Mouse (Mus musculus): Measurements from ENCODE around the gene Rbm47. TPM values are rescaled to one million over a fixed set of nuclear protein-coding genes. Genes with fewer than 3 reads are reported as not detected.

Rbm47 gene
- polyA plus RNA-seq, 1 experiment from 2014 or later: 75.0 TPM

DNA sequence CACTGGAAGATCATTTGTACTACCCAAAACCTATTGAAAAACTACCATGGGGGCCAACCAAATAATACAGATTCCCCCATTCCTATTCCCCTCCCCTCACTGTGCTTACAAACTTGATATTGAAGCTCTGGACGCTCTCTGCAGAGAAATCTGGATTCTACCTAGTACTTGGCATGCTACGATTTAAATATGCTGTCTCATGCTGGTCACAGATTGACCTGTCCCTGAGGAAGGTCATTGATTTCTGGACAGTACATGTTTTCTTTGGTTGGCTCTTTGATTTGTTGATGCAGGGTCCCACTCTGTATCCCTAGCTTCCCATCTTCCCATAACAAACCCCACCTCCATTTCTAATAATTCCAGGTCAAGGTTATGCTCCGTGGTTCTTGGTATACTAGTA, 88.4 kb downstream of the Rbm47 start:
- Histone ChIP-seq H3K27me3 (ENCODE audit: insufficient read depth, low read length) (no peaks in the 10 kb centered on the region), H3K4me1 (ENCODE audit: insufficient read depth, low read length) (peaks cover 12% of the 10 kb centered on the region), H3K4me3 (ENCODE audit: low read length) (no peak overlapping the region), H3K27ac (ENCODE audit: low read length) (no peak overlapping the region), H3K4me2 (replicated peaks; ENCODE audit: low read depth, low read length) (no peak overlapping the region), H3K36me3 (ENCODE audit: insufficient read depth, low read length) (no peaks in the 10 kb centered on the region), H3K9me3 (ENCODE audit: low read length) (no peaks in the 10 kb centered on the region), H3K9ac (replicated peaks; ENCODE audit: low read length) (no peak overlapping the region)
- WGBS: 91% methylated on average over 3 of the region's 3 CpGs
- ATAC-seq (ENCODE audit: low FRiP score, low TSS enrichment): no peak

- Histone ChIP-seq H3K27ac (ENCODE audit: low read length) (peak overlapping the region; percentile 13; the same call in 1 of the 2 replicates), H3K9me3 (ENCODE audit: low read length) (no peaks in the 10 kb centered on the region)
- 47% methylated on average over 7 of the region's 7 CpGs for WGBS
These were observed 89.6 kb downstream of the Rbm47 start for GRCm38 (mm10) chr5:66083350-66083749.

GRCm38 (mm10) chr5:66082229-66082572, 90.7 kb downstream of the Rbm47 start:
- 72% methylated on average over 11 of the region's 11 CpGs for WGBS

More at GRCm38 (mm10) chr5:66083350-66083749, 89.6 kb downstream of the Rbm47 start:
- Histone ChIP-seq H3K4me2 (replicated peaks; ENCODE audit: low read depth, low read length) (no peak overlapping the region), H3K27me3 (ENCODE audit: insufficient read depth, low read length) (no peaks in the 10 kb centered on the region), H3K4me3 (ENCODE audit: low read length) (no peak overlapping the region), H3K4me1 (ENCODE audit: insufficient read depth, low read length) (peaks cover 12% of the 10 kb centered on the region), H3K9ac (replicated peaks; ENCODE audit: low read length) (no peak overlapping the region), H3K36me3 (ENCODE audit: insufficient read depth, low read length) (no peaks in the 10 kb centered on the region)
- no peak for ATAC-seq (ENCODE audit: low FRiP score, low TSS enrichment)

GRCm38 (mm10) chr5:66081443-66082228, 91.3 kb downstream of the Rbm47 start:
- no peaks in the 10 kb centered on the region for H3K36me3 ChIP-seq (ENCODE audit: insufficient read depth, low read length)
- ATAC-seq (ENCODE audit: low FRiP score, low TSS enrichment): peak; percentile 71
- WGBS: 51% methylated on average over 19 of the region's 19 CpGs
- peaks cover 23% of the 10 kb centered on the region for H3K4me1 ChIP-seq (ENCODE audit: insufficient read depth, low read length)
- H3K9me3 ChIP-seq (ENCODE audit: low read length): no peaks in the 10 kb centered on the region
- H3K4me3 ChIP-seq (ENCODE audit: low read length): peak overlapping the region; percentile 42; the same call in 1 of the 2 replicates
- H3K27me3 ChIP-seq (ENCODE audit: insufficient read depth, low read length): no peaks in the 10 kb centered on the region
- peak overlapping the region; percentile 96 for H3K27ac ChIP-seq (ENCODE audit: low read length)
- peak overlapping the region; percentile 41 for H3K4me2 ChIP-seq (replicated peaks; ENCODE audit: low read depth, low read length)
- H3K9ac ChIP-seq (replicated peaks; ENCODE audit: low read length): peak overlapping the region; percentile 5; the same call in 1 of the 2 replicates

More at GRCm38 (mm10) chr5:66082229-66082572, 90.7 kb downstream of the Rbm47 start:
- H3K9me3 ChIP-seq (ENCODE audit: low read length): no peaks in the 10 kb centered on the region
- H3K9ac ChIP-seq (replicated peaks; ENCODE audit: low read length): peak overlapping the region; percentile 32; the same call in 1 of the 2 replicates
- ATAC-seq (ENCODE audit: low FRiP score, low TSS enrichment): peak; percentile 56
- H3K4me3 ChIP-seq (ENCODE audit: low read length): no peak overlapping the region
- H3K36me3 ChIP-seq (ENCODE audit: insufficient read depth, low read length): no peaks in the 10 kb centered on the region
- peak overlapping the region; percentile 41 for H3K4me2 ChIP-seq (replicated peaks; ENCODE audit: low read depth, low read length)
- peaks cover 18% of the 10 kb centered on the region for H3K4me1 ChIP-seq (ENCODE audit: insufficient read depth, low read length)
- H3K27me3 ChIP-seq (ENCODE audit: insufficient read depth, low read length): no peaks in the 10 kb centered on the region
- H3K27ac ChIP-seq (ENCODE audit: low read length): peak overlapping the region; percentile 96

DNA sequence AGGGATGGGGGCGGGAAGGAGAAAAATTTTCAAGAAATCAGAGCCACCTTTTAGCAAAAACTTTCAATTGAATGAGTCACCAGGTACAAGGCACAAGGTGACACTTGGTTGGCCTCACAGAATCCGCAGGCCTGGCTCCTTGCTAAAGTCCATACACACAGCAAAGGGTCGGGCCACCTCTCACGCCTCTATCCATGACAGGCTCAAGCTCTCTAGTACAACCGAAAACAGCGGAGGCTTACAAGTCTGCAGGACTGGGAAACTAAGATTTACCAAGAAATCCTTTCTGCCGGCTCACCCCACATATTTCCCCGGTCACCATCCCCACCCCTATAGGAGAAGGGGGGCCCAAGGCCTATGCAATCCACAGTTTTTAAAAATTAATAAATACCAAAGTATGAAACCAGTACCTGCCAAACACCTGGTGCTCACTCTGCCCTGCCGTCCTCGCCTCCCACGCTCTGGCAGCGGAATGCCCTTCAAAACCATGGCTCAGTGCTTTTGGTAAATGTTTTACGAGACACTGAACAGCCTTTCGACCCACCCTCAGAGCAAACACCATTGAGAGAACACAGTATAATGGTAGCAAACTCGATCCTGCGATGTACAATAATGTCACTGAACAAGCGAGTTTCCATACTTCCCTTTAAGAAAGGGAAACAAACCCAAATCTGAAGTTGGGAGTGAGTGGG, 92.2 kb downstream of the Rbm47 start:
- Histone ChIP-seq H3K9me3 (ENCODE audit: low read length) (no peaks in the 10 kb centered on the region), H3K27ac (ENCODE audit: low read length) (peak overlapping the region; percentile 96), H3K9ac (replicated peaks; ENCODE audit: low read length) (peak overlapping the region; percentile 46), H3K4me3 (ENCODE audit: low read length) (peak overlapping the region; percentile 42), H3K4me1 (ENCODE audit: insufficient read depth, low read length) (peaks cover 33% of the 10 kb centered on the region), H3K4me2 (replicated peaks; ENCODE audit: low read depth, low read length) (peak overlapping the region; percentile 47), H3K36me3 (ENCODE audit: insufficient read depth, low read length) (no peaks in the 10 kb centered on the region), H3K27me3 (ENCODE audit: insufficient read depth, low read length) (no peaks in the 10 kb centered on the region)
- peak; percentile 78 for ATAC-seq (ENCODE audit: low FRiP score, low TSS enrichment)
- 51% methylated on average over 17 of the region's 17 CpGs for WGBS

GRCm38 (mm10) chr5:66079358-66080179, 93.3 kb downstream of the Rbm47 start:
- Histone ChIP-seq H3K27me3 (ENCODE audit: insufficient read depth, low read length) (no peaks in the 10 kb centered on the region), H3K9ac (replicated peaks; ENCODE audit: low read length) (peak overlapping the region; percentile 37), H3K27ac (ENCODE audit: low read length) (peak overlapping the region; percentile 96), H3K4me1 (ENCODE audit: insufficient read depth, low read length) (peaks cover 37% of the 10 kb centered on the region), H3K4me2 (replicated peaks; ENCODE audit: low read depth, low read length) (peak overlapping the region; percentile 47), H3K36me3 (ENCODE audit: insufficient read depth, low read length) (no peaks in the 10 kb centered on the region), H3K4me3 (ENCODE audit: low read length) (peak overlapping the region; percentile 42), H3K9me3 (ENCODE audit: low read length) (no peaks in the 10 kb centered on the region)
- 77% methylated on average over 9 of the region's 9 CpGs for WGBS
- no peak for ATAC-seq (ENCODE audit: low FRiP score, low TSS enrichment)

DNA sequence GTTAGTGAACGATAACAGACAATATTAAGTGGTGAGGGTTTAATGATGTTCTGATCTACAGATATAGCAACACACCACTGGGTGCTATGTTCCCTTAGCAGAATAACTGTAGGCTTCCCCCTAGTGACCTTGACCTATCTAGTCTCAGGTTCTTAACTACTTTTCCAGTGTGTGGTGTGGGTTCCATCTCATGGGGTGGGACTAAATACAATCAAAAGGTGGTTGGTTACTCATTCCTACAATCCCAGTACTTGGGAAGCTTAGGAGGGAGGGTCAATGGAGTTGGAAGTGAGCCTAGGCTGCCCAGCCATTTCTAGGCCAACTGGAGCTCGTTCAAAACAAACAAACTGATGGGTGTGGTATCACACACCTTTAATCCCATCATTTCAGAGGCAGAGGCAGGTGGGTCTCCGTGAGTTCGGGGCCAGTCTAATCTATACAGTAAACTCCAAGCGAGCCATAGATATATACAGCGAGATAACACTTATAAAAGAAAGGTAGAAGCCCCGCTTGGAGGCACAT, 94.4 kb downstream of the Rbm47 start:
- Histone ChIP-seq H3K27ac (ENCODE audit: low read length) (peak overlapping the region; percentile 87), H3K27me3 (ENCODE audit: insufficient read depth, low read length) (no peaks in the 10 kb centered on the region), H3K4me2 (replicated peaks; ENCODE audit: low read depth, low read length) (peak overlapping the region; percentile 47; the same call in 1 of the 2 replicates), H3K4me3 (ENCODE audit: low read length) (no peak overlapping the region), H3K4me1 (ENCODE audit: insufficient read depth, low read length) (peaks cover 41% of the 10 kb centered on the region), H3K9ac (replicated peaks; ENCODE audit: low read length) (no peak overlapping the region), H3K36me3 (ENCODE audit: insufficient read depth, low read length) (no peaks in the 10 kb centered on the region), H3K9me3 (ENCODE audit: low read length) (no peaks in the 10 kb centered on the region)
- WGBS: 92% methylated on average over 7 of the region's 7 CpGs
- no peak for ATAC-seq (ENCODE audit: low FRiP score, low TSS enrichment)

- H3K4me2 ChIP-seq (replicated peaks; ENCODE audit: low read depth, low read length): peak overlapping the region; percentile 46
- H3K27me3 ChIP-seq (ENCODE audit: insufficient read depth, low read length): no peaks in the 10 kb centered on the region
- peak overlapping the region; percentile 56; the same call in 1 of the 2 replicates for H3K9ac ChIP-seq (replicated peaks; ENCODE audit: low read length)
- peaks cover 38% of the 10 kb centered on the region for H3K4me1 ChIP-seq (ENCODE audit: insufficient read depth, low read length)
- H3K36me3 ChIP-seq (ENCODE audit: insufficient read depth, low read length): no peaks in the 10 kb centered on the region
- 19% methylated on average over 10 of the region's 10 CpGs for WGBS
- no peak for ATAC-seq (ENCODE audit: low FRiP score, low TSS enrichment)
- no peaks in the 10 kb centered on the region for H3K9me3 ChIP-seq (ENCODE audit: low read length)
- peak overlapping the region; percentile 25 for H3K4me3 ChIP-seq (ENCODE audit: low read length)
- peak overlapping the region; percentile 87 for H3K27ac ChIP-seq (ENCODE audit: low read length)
These were observed 95.5 kb downstream of the Rbm47 start for GRCm38 (mm10) chr5:66077416-66077815.

GRCm38 (mm10) chr5:66076685-66077301, 96.1 kb downstream of the Rbm47 start:
- no peak overlapping the region for H3K4me3 ChIP-seq (ENCODE audit: low read length)
- H3K4me2 ChIP-seq (replicated peaks; ENCODE audit: low read depth, low read length): peak overlapping the region; percentile 46
- no peaks in the 10 kb centered on the region for H3K36me3 ChIP-seq (ENCODE audit: insufficient read depth, low read length)
- H3K4me1 ChIP-seq (ENCODE audit: insufficient read depth, low read length): peaks cover 36% of the 10 kb centered on the region
- no peaks in the 10 kb centered on the region for H3K27me3 ChIP-seq (ENCODE audit: insufficient read depth, low read length)
- ATAC-seq (ENCODE audit: low FRiP score, low TSS enrichment): peak; percentile 24; the same call in 1 of the 2 replicates
- WGBS: 46% methylated on average over 12 of the region's 12 CpGs
- H3K27ac ChIP-seq (ENCODE audit: low read length): peak overlapping the region; percentile 87
- H3K9me3 ChIP-seq (ENCODE audit: low read length): no peaks in the 10 kb centered on the region
- H3K9ac ChIP-seq (replicated peaks; ENCODE audit: low read length): 0 out of 2 replicates have a peak overlapping the region, but pooled peaks have one; percentile 28
